Mouse (Mus musculus) MN1 (cell line): ENCODE measurements at regions not wholly inside any gene's neighbourhood (a gene's known extent, or its start where the extent isn't known, plus 50 kb on each side); places are given as distances from the start of the nearest gene placed in this dataset.

Experiments
- DNase-seq: peaks from one replicate; pipeline ENCODE4 v3.0.0-alpha.2; 2016; ENCODE audit warnings: low spot score

- no peak for DNase-seq
Measured at GRCm38 (mm10) chr7:136094681-136095360, 378.7 kb upstream of the Mki67 start.

GRCm38 (mm10) chr7:136104021-136104420 is 387.9 kb upstream of the Mki67 start:
- DNase-seq, result no peak

- no peak for DNase-seq
Measured at GRCm38 (mm10) chr7:136112163-136112562, 396.0 kb upstream of the Mki67 start.

DNA sequence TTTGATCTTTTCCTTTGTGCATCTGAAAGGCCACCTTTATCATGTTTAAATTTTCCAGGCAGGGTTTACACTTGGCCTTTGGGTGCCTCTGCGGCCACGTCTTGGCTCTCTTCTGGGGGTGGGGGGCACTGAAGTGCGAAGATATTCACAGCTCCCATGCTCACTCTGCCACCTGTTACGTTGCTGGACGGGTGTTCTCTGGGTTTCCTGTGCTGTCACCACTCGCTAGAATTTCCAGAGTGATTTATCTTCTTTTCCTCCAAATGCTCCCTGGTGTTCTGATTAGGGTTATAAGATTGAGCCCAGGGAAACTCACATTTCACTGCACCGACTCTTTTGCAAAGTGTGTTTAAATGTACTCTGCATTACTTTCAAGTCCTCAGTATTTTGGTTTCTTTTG is 404.8 kb upstream of the Mki67 start:
- DNase-seq, result no peak

DNA sequence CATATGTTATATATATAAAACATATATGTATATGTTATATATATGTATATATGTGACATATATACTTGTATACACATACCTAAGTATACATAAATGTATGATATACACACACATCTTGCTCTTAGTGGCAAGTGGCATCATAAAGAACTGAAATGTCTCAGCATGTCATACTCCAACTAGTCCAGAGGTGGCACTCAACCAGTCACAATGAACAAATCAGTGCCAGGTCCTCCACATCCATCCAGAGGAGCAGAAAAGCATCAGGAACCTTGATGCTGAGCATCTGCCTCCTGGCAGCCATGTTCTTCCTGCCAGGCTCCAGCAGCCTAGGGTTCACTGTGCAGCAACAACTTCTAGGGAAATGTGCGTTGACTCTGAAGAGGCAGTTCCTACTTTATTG is 405.2 kb upstream of the Mki67 start:
- DNase-seq, result no peak

DNA sequence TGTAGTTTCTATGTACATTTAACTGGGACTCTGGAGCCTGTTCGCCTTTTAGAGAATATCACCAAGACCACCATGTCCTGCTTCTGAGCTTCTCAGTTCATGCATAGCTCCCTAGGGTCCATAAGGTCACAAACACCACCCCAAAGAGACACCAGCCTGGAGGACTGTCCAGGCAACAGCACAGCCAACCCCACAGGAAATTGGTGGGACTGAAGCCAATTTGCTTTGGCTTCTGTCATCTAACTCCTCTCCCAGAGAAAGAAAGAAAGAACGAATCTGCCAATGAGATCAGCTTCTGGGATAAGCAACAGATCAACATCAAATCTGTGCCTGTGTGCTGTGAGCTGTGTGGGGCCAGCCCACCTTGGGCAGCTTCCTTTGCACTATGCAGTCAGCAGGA is 408.6 kb upstream of the Mki67 start:
- DNase-seq, result no peak

- DNase-seq, result no peak
Measured at GRCm38 (mm10) chr7:136126393-136126792, 410.2 kb upstream of the Mki67 start.

- no peak for DNase-seq
Measured at GRCm38 (mm10) chr7:136127576-136127975, 411.4 kb upstream of the Mki67 start.

GRCm38 (mm10) chr7:136129721-136130123 is 413.6 kb upstream of the Mki67 start:
- DNase-seq, result no peak

- no peak for DNase-seq
Measured at GRCm38 (mm10) chr7:136130666-136131239, 414.6 kb upstream of the Mki67 start.

- DNase-seq, result no peak
Measured at GRCm38 (mm10) chr7:136132976-136133375, 416.8 kb upstream of the Mki67 start.

GRCm38 (mm10) chr7:136136666-136137065 is 420.5 kb upstream of the Mki67 start:
- no peak for DNase-seq

GRCm38 (mm10) chr7:136137341-136137740 is 421.2 kb upstream of the Mki67 start:
- no peak for DNase-seq

GRCm38 (mm10) chr7:136137831-136138602 is 421.9 kb upstream of the Mki67 start:
- no peak for DNase-seq

GRCm38 (mm10) chr7:136142832-136143231 is 426.7 kb upstream of the Mki67 start:
- DNase-seq, result no peak

DNA sequence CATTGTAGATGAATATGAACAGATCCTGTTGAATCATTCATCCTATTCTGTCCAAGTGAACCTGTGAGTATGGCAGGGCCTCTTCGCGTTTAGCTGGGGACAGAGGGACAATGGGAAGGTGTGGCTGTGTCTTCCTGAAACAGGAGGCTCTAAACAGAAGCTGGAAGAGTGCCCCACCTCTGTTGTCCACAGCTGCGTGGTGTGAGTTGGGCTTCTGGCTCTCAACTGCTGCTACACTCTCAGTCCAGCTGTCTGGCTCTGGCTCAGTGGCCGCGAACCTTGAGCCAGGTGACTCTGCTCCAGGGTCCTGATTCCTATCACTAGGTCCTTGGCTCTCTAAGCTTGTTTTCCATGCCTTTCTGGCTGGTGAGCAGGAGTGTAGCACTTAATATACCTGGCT is 434.0 kb upstream of the Mki67 start:
- no peak for DNase-seq

- DNase-seq, result no peak
Measured at GRCm38 (mm10) chr7:136151301-136151930, 435.3 kb upstream of the Mki67 start.

- DNase-seq, result no peak
Measured at GRCm38 (mm10) chr7:136152470-136152869, 436.3 kb upstream of the Mki67 start.

DNA sequence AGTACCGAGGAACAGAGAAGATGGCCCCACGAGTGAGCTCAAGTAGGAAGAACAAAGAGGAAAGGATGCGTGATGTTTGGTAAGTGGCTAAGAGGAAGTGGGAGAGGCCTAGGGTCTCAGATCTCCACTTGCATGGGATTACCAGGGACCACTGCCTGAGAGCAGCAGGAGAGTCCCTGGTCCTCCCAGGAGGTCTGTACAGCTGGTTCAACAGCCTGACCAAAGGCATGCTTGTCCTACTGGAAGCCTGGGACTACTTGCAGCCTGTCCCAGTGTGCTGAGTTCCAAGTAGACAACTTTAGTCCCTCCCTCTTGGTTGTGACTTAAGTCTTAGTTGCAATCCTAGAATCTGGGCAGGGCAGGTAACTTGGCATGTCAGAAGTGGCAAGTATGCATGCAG is 437.5 kb upstream of the Mki67 start:
- no peak for DNase-seq

- no peak for DNase-seq
Measured at GRCm38 (mm10) chr7:136159136-136159535, 443.0 kb upstream of the Mki67 start.

GRCm38 (mm10) chr7:136161526-136161925 is 445.4 kb upstream of the Mki67 start:
- DNase-seq, result no peak

GRCm38 (mm10) chr7:136164834-136165233 is 448.7 kb upstream of the Mki67 start:
- no peak for DNase-seq

- no peak for DNase-seq
Measured at GRCm38 (mm10) chr7:136169261-136169660, 453.1 kb upstream of the Mki67 start.
